Mouse (Mus musculus) kidney, adult 2 months (tissue): Measurements from ENCODE around the gene Ncapd2.
"Not testable (repeated sequence)": the region's sequence is repeated elsewhere in the genome, so short reads cannot be mapped to it uniquely, and the experiment has no call there.

Experiments
- CTCF ChIP-seq: fragments of 200-500 bp; conservative IDR thresholded peaks from 2 replicates; pipeline ENCODE4 v1.5.1; 2011; ENCODE audit warnings: low read depth, mild to moderate bottlenecking, control low read depth, low read length, moderate library complexity, mixed read lengths; ENCODE audit not compliant: insufficient read depth, insufficient read length
- POLR2A ChIP-seq: fragments of 200-500 bp; IDR thresholded peaks from one replicate; pipeline ENCODE4 v1.6.1; 2011; ENCODE audit warnings: low read depth, low read length, control low read depth

GRCm38 (mm10) chr6:125162615-125163305 is 28.7 kb downstream of the Ncapd2 start:
- TF ChIP-seq CTCF, POLR2A: not testable (repeated sequence)
